Mouse (Mus musculus): ENCODE data around the gene Kctd19. TPM values are rescaled to one million over a fixed set of nuclear protein-coding genes. Genes with fewer than 3 reads are reported as not detected.

Kctd19 gene
- polyA plus RNA-seq, 1 experiment, result 0.01 TPM

- Histone ChIP-seq H3K27me3 (ENCODE audit: control insufficient read depth, insufficient read depth, insufficient read length) (no peaks in the 10 kb centered on the region), H3K4me3 (ENCODE audit: insufficient read depth, poor library complexity, severe bottlenecking) (no peak overlapping the region), H3K36me3 (ENCODE audit: control insufficient read depth, insufficient read depth) (peaks cover 33% of the 10 kb centered on the region), H3K79me3 (ENCODE audit: low read depth) (no peaks in the 10 kb centered on the region), H3ac (ENCODE audit: control insufficient read depth, insufficient read length, low read depth) (no peak overlapping the region), H3K79me2 (ENCODE audit: control insufficient read depth, insufficient read depth) (no peaks in the 10 kb centered on the region)
- TF ChIP-seq MYOD1 (IDR thresholded peaks at IDR 0.05; ENCODE audit: control insufficient read depth, insufficient read length, low read depth), result no peak
- peak; percentile 25 for TF ChIP-seq CTCF (IDR thresholded peaks at IDR 0.05; ENCODE audit: control insufficient read depth, insufficient read depth, insufficient read length)
These were observed 38.8 kb downstream of the Kctd19 start for GRCm38 (mm10) chr8:105374513-105374966.

DNA sequence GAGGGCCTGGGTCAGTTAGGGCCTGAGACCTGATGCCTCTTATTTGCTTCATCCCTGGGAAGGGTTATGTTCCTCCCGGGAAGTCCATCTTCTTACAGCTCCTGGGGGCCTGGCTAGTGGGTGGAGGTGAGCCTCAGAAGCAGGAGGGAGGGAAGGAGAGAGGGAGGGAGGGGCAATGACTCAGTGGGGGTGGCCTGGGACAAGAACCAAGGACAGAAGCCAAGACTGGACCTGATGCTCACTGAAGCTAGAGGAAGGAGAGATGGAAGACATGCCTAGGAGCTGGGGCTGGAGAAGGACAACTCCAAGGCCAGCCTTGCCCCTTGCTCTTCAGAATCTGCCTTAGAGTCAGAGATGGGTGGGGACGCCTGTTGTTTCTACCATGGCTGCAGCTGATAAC lies 40.3 kb downstream of the Kctd19 start, which contains the start of gene Plekhg4:
TSS of gene Plekhg4 (plus strand) at position 243 of the 400 bp plus-strand sequence.
- Histone ChIP-seq H3K4me3 (ENCODE audit: insufficient read depth, poor library complexity, severe bottlenecking) (no peak within 1 kb of the TSS), H3K36me3 (ENCODE audit: control insufficient read depth, insufficient read depth) (peaks cover 36% of the 10 kb centered on the region), H3ac (ENCODE audit: control insufficient read depth, insufficient read length, low read depth) (peak within 1 kb of the TSS; percentile 47), H3K27me3 (ENCODE audit: control insufficient read depth, insufficient read depth, insufficient read length) (no peaks in the 10 kb centered on the region), H3K79me3 (ENCODE audit: low read depth) (no peaks in the 10 kb centered on the region), H3K79me2 (ENCODE audit: control insufficient read depth, insufficient read depth) (no peaks in the 10 kb centered on the region)
- no peak for TF ChIP-seq FOSL1 (IDR thresholded peaks at IDR 0.05; ENCODE audit: insufficient read depth, low read length, poor library complexity, severe bottlenecking)
- TF ChIP-seq MYOG (IDR thresholded peaks at IDR 0.05; ENCODE audit: control insufficient read depth, extremely low read depth, insufficient read length), result no peak
- no peak for TF ChIP-seq CTCF (IDR thresholded peaks at IDR 0.05; ENCODE audit: control insufficient read depth, insufficient read depth, insufficient read length)
- no peak for TF ChIP-seq MYOD1 (IDR thresholded peaks at IDR 0.05; ENCODE audit: control insufficient read depth, insufficient read length, low read depth)

- Histone ChIP-seq H3K27me3 (ENCODE audit: control insufficient read depth, insufficient read depth, insufficient read length) (no peaks in the 10 kb centered on the region), H3ac (ENCODE audit: control insufficient read depth, insufficient read length, low read depth) (peak overlapping the region; percentile 47), H3K79me3 (ENCODE audit: low read depth) (no peaks in the 10 kb centered on the region), H3K4me3 (ENCODE audit: insufficient read depth, poor library complexity, severe bottlenecking) (no peak overlapping the region), H3K36me3 (ENCODE audit: control insufficient read depth, insufficient read depth) (peaks cover 42% of the 10 kb centered on the region), H3K79me2 (ENCODE audit: control insufficient read depth, insufficient read depth) (no peaks in the 10 kb centered on the region)
- TF ChIP-seq MYOD1 (IDR thresholded peaks at IDR 0.05; ENCODE audit: control insufficient read depth, insufficient read length, low read depth) (no peak), MAX (IDR thresholded peaks at IDR 0.05) (peak; percentile 46)
These were observed 40.8 kb downstream of the Kctd19 start for GRCm38 (mm10) chr8:105372473-105372872.

DNA sequence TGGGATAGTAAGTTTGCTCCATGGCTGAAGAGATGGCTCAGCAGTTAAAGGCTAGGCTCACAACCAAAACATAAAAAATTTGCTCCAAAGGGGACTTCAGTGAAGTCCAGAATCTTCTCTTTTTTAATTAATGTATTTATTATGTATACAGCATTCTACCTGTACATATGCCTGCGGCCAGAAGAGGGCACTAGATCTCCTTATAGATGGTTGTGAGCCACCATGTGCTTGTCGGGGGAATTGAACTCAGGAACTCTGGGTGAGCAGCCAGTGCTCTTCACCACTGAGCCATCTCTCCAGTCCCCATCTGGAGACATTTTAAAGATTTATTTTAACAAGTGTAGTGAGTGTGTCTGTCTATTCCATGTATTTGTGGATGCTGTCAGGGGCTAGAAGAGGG lies 46.2 kb downstream of the Kctd19 start:
- H3K36me3 ChIP-seq (ENCODE audit: control insufficient read depth, insufficient read depth), result peaks cover 78% of the 10 kb centered on the region
- H3K4me3 ChIP-seq (ENCODE audit: insufficient read depth, poor library complexity, severe bottlenecking), result no peak overlapping the region
- H3K27me3 ChIP-seq (ENCODE audit: control insufficient read depth, insufficient read depth, insufficient read length), result no peaks in the 10 kb centered on the region
- no peaks in the 10 kb centered on the region for H3K79me2 ChIP-seq (ENCODE audit: control insufficient read depth, insufficient read depth)
- no peaks in the 10 kb centered on the region for H3K79me3 ChIP-seq (ENCODE audit: low read depth)
- no peak for TF ChIP-seq USF1 (IDR thresholded peaks at IDR 0.05; ENCODE audit: low read depth)
- TF ChIP-seq CEBPB (IDR thresholded peaks at IDR 0.05; ENCODE audit: low read depth), result no peak
- no peak for TF ChIP-seq MYOG (IDR thresholded peaks at IDR 0.05; ENCODE audit: control insufficient read depth, extremely low read depth, insufficient read length)
- no peak for TF ChIP-seq MYOD1 (IDR thresholded peaks at IDR 0.05; ENCODE audit: control insufficient read depth, insufficient read length, low read depth)
- no peak for TF ChIP-seq CTCF (IDR thresholded peaks at IDR 0.05; ENCODE audit: control insufficient read depth, insufficient read depth, insufficient read length)
- no peak for TF ChIP-seq FOSL1 (IDR thresholded peaks at IDR 0.05; ENCODE audit: insufficient read depth, low read length, poor library complexity, severe bottlenecking)
- H3ac ChIP-seq (ENCODE audit: control insufficient read depth, insufficient read length, low read depth), result no peak overlapping the region

GRCm38 (mm10) chr8:105361751-105362702 lies 51.3 kb downstream of the Kctd19 start:
- TF ChIP-seq USF1 (IDR thresholded peaks at IDR 0.05; ENCODE audit: low read depth), result no peak
- TF ChIP-seq FOSL1 (IDR thresholded peaks at IDR 0.05; ENCODE audit: insufficient read depth, low read length, poor library complexity, severe bottlenecking), result no peak
- no peak for TF ChIP-seq CTCF (IDR thresholded peaks at IDR 0.05; ENCODE audit: control insufficient read depth, insufficient read depth, insufficient read length)
- no peak for TF ChIP-seq CEBPB (IDR thresholded peaks at IDR 0.05; ENCODE audit: low read depth)
- no peak for TF ChIP-seq MAX (IDR thresholded peaks at IDR 0.05)
- TF ChIP-seq MYOD1 (IDR thresholded peaks at IDR 0.05; ENCODE audit: control insufficient read depth, insufficient read length, low read depth), result no peak
- no peak for TF ChIP-seq MYOG (IDR thresholded peaks at IDR 0.05; ENCODE audit: control insufficient read depth, extremely low read depth, insufficient read length)
- H3K79me3 ChIP-seq (ENCODE audit: low read depth), result no peaks in the 10 kb centered on the region
- H3K36me3 ChIP-seq (ENCODE audit: control insufficient read depth, insufficient read depth), result peaks cover 86% of the 10 kb centered on the region

GRCm38 (mm10) chr8:105359646-105360045 lies 53.7 kb downstream of the Kctd19 start:
- TF ChIP-seq CEBPB (IDR thresholded peaks at IDR 0.05; ENCODE audit: low read depth), result no peak
- TF ChIP-seq CTCF (IDR thresholded peaks at IDR 0.05; ENCODE audit: control insufficient read depth, insufficient read depth, insufficient read length), result peak; percentile 39
- Histone ChIP-seq H3K79me2 (ENCODE audit: control insufficient read depth, insufficient read depth) (no peaks in the 10 kb centered on the region), H3K4me3 (ENCODE audit: insufficient read depth, poor library complexity, severe bottlenecking) (no peak overlapping the region), H3K27me3 (ENCODE audit: control insufficient read depth, insufficient read depth, insufficient read length) (no peaks in the 10 kb centered on the region), H3ac (ENCODE audit: control insufficient read depth, insufficient read length, low read depth) (no peak overlapping the region), H3K79me3 (ENCODE audit: low read depth) (no peaks in the 10 kb centered on the region), H3K36me3 (ENCODE audit: control insufficient read depth, insufficient read depth) (peaks cover 79% of the 10 kb centered on the region)

More at GRCm38 (mm10) chr8:105361751-105362702, 51.3 kb downstream of the Kctd19 start:
- Histone ChIP-seq H3K27me3 (ENCODE audit: control insufficient read depth, insufficient read depth, insufficient read length) (no peaks in the 10 kb centered on the region), H3K4me3 (ENCODE audit: insufficient read depth, poor library complexity, severe bottlenecking) (no peak overlapping the region), H3ac (ENCODE audit: control insufficient read depth, insufficient read length, low read depth) (no peak overlapping the region), H3K79me2 (ENCODE audit: control insufficient read depth, insufficient read depth) (no peaks in the 10 kb centered on the region)

All from C2C12 (cell line).